Mouse (Mus musculus): ENCODE data around the gene Coa3.

The Coa3 gene

GRCm38 (mm10) chr11:101253613-101254389, 25.1 kb downstream of the Coa3 start, which contains the start of gene Vps25:
TSS of gene Vps25 (plus strand) at chr11:101253707.
- intact Hi-C loops (cut with DNase I): no loop called here

- intact Hi-C loops (cut with DNase I): no loop called here
Observed at GRCm38 (mm10) chr11:101252941-101253340, 26.0 kb downstream of the Coa3 start.

GRCm38 (mm10) chr11:101251031-101251430, 27.9 kb downstream of the Coa3 start:
- intact Hi-C loops (cut with DNase I): no loop called here

- intact Hi-C loops (cut with DNase I): loop anchor here (1.0 kb wide), 1 partner anchor 36 kb away; no protein-coding TSS in a partner anchor
Observed at GRCm38 (mm10) chr11:101248258-101248994, 30.5 kb downstream of the Coa3 start.

GRCm38 (mm10) chr11:101247521-101248030, 31.3 kb downstream of the Coa3 start:
- intact Hi-C loops (cut with DNase I): loop anchor here (1.0 kb wide), 1 partner anchor 35 kb away; no protein-coding TSS in a partner anchor

GRCm38 (mm10) chr11:101246702-101247012, 32.3 kb downstream of the Coa3 start:
- intact Hi-C loops (cut with DNase I): no loop called here

GRCm38 (mm10) chr11:101245855-101246701, 32.8 kb downstream of the Coa3 start, which contains the start of gene Ramp2:
TSS of gene Ramp2 (plus strand) at chr11:101246028.
- intact Hi-C loops (cut with DNase I): no loop called here

- intact Hi-C loops (cut with DNase I): no loop called here
Observed at GRCm38 (mm10) chr11:101245071-101245470, 33.8 kb downstream of the Coa3 start.

GRCm38 (mm10) chr11:101238071-101238647, 40.8 kb downstream of the Coa3 start:
- intact Hi-C loops (cut with DNase I): loop anchor here (10.0 kb wide), 1 partner anchor 157 kb away; no protein-coding TSS in a partner anchor

- intact Hi-C loops (cut with DNase I): loop anchor here (10.0 kb wide), 1 partner anchor 158 kb away; no protein-coding TSS in a partner anchor
Observed at GRCm38 (mm10) chr11:101236782-101237181, 42.1 kb downstream of the Coa3 start.

- intact Hi-C loops (cut with DNase I): loop anchor here (10.0 kb wide), 1 partner anchor 159 kb away; no protein-coding TSS in a partner anchor
Observed at GRCm38 (mm10) chr11:101235429-101235828, 43.5 kb downstream of the Coa3 start.

GRCm38 (mm10) chr11:101234124-101234523, 44.8 kb downstream of the Coa3 start:
- intact Hi-C loops (cut with DNase I): loop anchor here (10.0 kb wide), 1 partner anchor 161 kb away; no protein-coding TSS in a partner anchor

- intact Hi-C loops (cut with DNase I): loop anchor here (10.0 kb wide), 1 partner anchor 162 kb away; no protein-coding TSS in a partner anchor
Observed at GRCm38 (mm10) chr11:101233240-101233639, 45.7 kb downstream of the Coa3 start.

GRCm38 (mm10) chr11:101232010-101232839, 46.7 kb downstream of the Coa3 start:
- intact Hi-C loops (cut with DNase I): loop anchor here (10.0 kb wide), 1 partner anchor 163 kb away; no protein-coding TSS in a partner anchor

GRCm38 (mm10) chr11:101230991-101231871, 47.7 kb downstream of the Coa3 start:
- intact Hi-C loops (cut with DNase I): loop anchor here (10.0 kb wide), 1 partner anchor 164 kb away; no protein-coding TSS in a partner anchor

- intact Hi-C loops (cut with DNase I): loop anchor here (10.0 kb wide), 1 partner anchor 164 kb away; no protein-coding TSS in a partner anchor
Observed at GRCm38 (mm10) chr11:101230526-101230925, 48.4 kb downstream of the Coa3 start.

GRCm38 (mm10) chr11:101230061-101230511, 48.8 kb downstream of the Coa3 start:
- intact Hi-C loops (cut with DNase I): loop anchor here (10.0 kb wide), 1 partner anchor 165 kb away; no protein-coding TSS in a partner anchor

- intact Hi-C loops (cut with DNase I): no loop called here
Observed at GRCm38 (mm10) chr11:101229361-101229900, 49.5 kb downstream of the Coa3 start.

Data from adrenal gland (tissue).